ENCODE assay signal across 16 mouse cellular contexts in the genomic region with DNA sequence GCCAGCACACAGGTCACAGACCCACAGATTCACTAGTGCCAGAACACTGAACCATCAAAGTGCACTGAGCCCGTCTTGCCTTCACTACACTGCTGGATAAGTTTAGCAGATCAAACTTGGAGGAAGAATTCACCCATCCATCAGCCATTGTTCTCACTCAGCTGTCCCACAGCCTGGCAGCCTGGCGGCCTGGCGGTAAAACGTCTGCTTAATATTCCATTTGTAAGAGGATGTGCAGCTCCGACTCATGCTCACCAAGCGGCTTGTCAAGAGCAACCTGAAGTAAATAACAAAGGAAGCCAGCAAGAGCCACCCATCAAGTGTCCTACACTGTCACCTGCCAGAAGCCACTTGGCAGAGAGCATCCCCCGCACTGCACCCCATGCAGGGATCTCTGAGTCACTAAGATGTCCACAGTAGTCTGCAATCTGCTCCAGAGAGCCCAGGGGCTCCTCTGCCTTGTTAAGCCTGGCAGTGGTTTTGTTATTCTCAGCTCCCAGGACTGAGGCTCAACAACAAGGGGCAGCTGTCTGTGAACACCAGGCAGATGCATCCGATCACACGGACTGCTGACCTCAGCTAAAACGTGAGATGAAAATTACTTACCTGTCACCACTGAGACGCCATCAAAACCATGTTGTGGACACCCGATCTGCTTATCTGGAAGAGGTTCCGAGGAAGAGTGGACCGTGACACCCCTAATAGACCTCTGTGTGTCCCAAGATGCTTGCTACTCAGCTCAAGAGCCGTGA.
DNase-seq lines count a peak whose midpoint lies in the region; ATAC-seq and TF ChIP-seq lines count a peak whose summit lies in the region.
"Had no signal": no experiment of that assay in that cellular context is flagged by ENCODE, and none has a peak within 500 bp of the region (broad histone marks: within the 10 kb centered on the region; RNA-seq: fewer than 3 reads in every experiment).

No protein-coding gene starts in this region.

- no peaks in the 10 kb centered on the region for H3K4me1 ChIP-seq in forebrain, embryonic 11.5 days (replicated peaks; ENCODE audit: control insufficient read depth, insufficient read depth, low read length)
- peaks cover 5% of the 10 kb centered on the region; the same call in 1 of the 2 replicates for H3K4me1 ChIP-seq in forebrain, embryonic 13.5 days
- peaks cover 40% of the 10 kb centered on the region for H3K4me1 ChIP-seq in thymus, adult 2 months (replicated peaks; ENCODE audit: control insufficient read depth, insufficient read depth, low read length)
- H3K4me1 ChIP-seq: heart, embryonic 12.5 days; liver, embryonic 15.5 days had no signal

- H3K9ac ChIP-seq in forebrain, embryonic 11.5 days (ENCODE audit: low read length), result no peak overlapping the region
- H3K9ac ChIP-seq in forebrain, embryonic 13.5 days, result no peak overlapping the region
- H3K9ac ChIP-seq: embryonic facial prominence, embryonic 12.5 days; forebrain, embryonic 12.5 days; heart, embryonic 12.5 days; liver, embryonic 15.5 days had no signal

- WGBS in forebrain, embryonic 11.5 days, result 77% methylated on average over 15 of the region's 15 CpGs
- WGBS in forebrain, embryonic 13.5 days, result 65% methylated on average over 15 of the region's 15 CpGs
- WGBS in thymus, adult 2 months, result 89% methylated on average over 15 of the region's 15 CpGs

- H3K27ac ChIP-seq in forebrain, embryonic 11.5 days (ENCODE audit: low read depth, low read length), result peak overlapping the region; percentile 10; the same call in 1 of the 2 replicates
- H3K27ac ChIP-seq in forebrain, embryonic 13.5 days, result no peak overlapping the region
- peak overlapping the region; percentile 87 for H3K27ac ChIP-seq in thymus, adult 2 months (ENCODE audit: control insufficient read depth, insufficient read depth, low read length)
- H3K27ac ChIP-seq: embryonic facial prominence, embryonic 12.5 days; forebrain, embryonic 12.5 days; liver, embryonic 15.5 days had no signal

- H3K4me2 ChIP-seq in forebrain, embryonic 11.5 days (ENCODE audit: low read depth, low read length, severe bottlenecking), result no peak overlapping the region
- no peak overlapping the region for H3K4me2 ChIP-seq in forebrain, embryonic 13.5 days
- H3K4me2 ChIP-seq: embryonic facial prominence, embryonic 12.5 days; forebrain, embryonic 12.5 days; heart, embryonic 12.5 days; liver, embryonic 15.5 days had no signal

- TF ChIP-seq CTCF in thymus, adult 2 months (IDR thresholded peaks at IDR 0.05; ENCODE audit: borderline replicate concordance, control insufficient read depth, extremely low read depth, insufficient read depth, low read length, poor library complexity), result no peak

- no peak for ATAC-seq in forebrain, embryonic 11.5 days (replicated peaks; ENCODE audit: low FRiP score)
- ATAC-seq in forebrain, embryonic 13.5 days, result no peak

- no peak for TF ChIP-seq POLR2A in thymus, adult 2 months (IDR thresholded peaks at IDR 0.05; ENCODE audit: control insufficient read depth, extremely low read depth, insufficient read depth, low read length, poor library complexity)

- no peak for DNase-seq in forebrain, embryonic 11.5 days (ENCODE audit: low spot score)
- no peak for DNase-seq in thymus, adult 2 months
- no peak for DNase-seq in thymus, postnatal 14 days
- DNase-seq in cerebellum, postnatal 14 days, result peak; percentile 33 to 54
- peak; percentile 50 for DNase-seq in splenic B cell, adult 2 months (ENCODE audit: low read depth, low spot score)
- no peak for DNase-seq in urinary bladder, postnatal 36 days (ENCODE audit: low spot score in 2 of 2)
- no peak for DNase-seq in gastrocnemius, postnatal 25 days
- DNase-seq: gastrocnemius, postnatal 14 days; layer of hippocampus, adult 9-11 months; lung, postnatal 36 days; thymus, adult 18-20 months had no signal

- H3K9me3 ChIP-seq in forebrain, embryonic 11.5 days (ENCODE audit: control insufficient read depth, low read length), result no peaks in the 10 kb centered on the region
- H3K9me3 ChIP-seq in forebrain, embryonic 13.5 days (replicated peaks), result no peaks in the 10 kb centered on the region
- H3K9me3 ChIP-seq: embryonic facial prominence, embryonic 12.5 days; forebrain, embryonic 12.5 days; heart, embryonic 12.5 days; liver, embryonic 15.5 days had no signal

- H3K36me3 ChIP-seq in forebrain, embryonic 11.5 days (ENCODE audit: control insufficient read depth, insufficient read depth, low read length), result no peaks in the 10 kb centered on the region
- H3K36me3 ChIP-seq in forebrain, embryonic 13.5 days (ENCODE audit: poor library complexity, severe bottlenecking), result no peaks in the 10 kb centered on the region
- no peaks in the 10 kb centered on the region for H3K36me3 ChIP-seq in thymus, adult 2 months (ENCODE audit: control insufficient read depth, insufficient read depth, low read length)
- H3K36me3 ChIP-seq in splenic B cell, adult 2 months (ENCODE audit: control insufficient read depth, insufficient read depth, low read length, poor library complexity, severe bottlenecking), result no peaks in the 10 kb centered on the region
- H3K36me3 ChIP-seq: embryonic facial prominence, embryonic 12.5 days; forebrain, embryonic 12.5 days; heart, embryonic 12.5 days; liver, embryonic 15.5 days had no signal

- H3K27me3 ChIP-seq in forebrain, embryonic 11.5 days (ENCODE audit: control insufficient read depth, insufficient read depth, low read length), result no peaks in the 10 kb centered on the region
- H3K27me3 ChIP-seq in forebrain, embryonic 13.5 days, result no peaks in the 10 kb centered on the region
- H3K27me3 ChIP-seq in thymus, adult 2 months (ENCODE audit: control insufficient read depth, insufficient read depth, low read length), result no peaks in the 10 kb centered on the region
- H3K27me3 ChIP-seq in splenic B cell, adult 2 months (ENCODE audit: control insufficient read depth, insufficient read depth, low read length, poor library complexity, severe bottlenecking), result no peaks in the 10 kb centered on the region
- H3K27me3 ChIP-seq: embryonic facial prominence, embryonic 12.5 days; forebrain, embryonic 12.5 days; heart, embryonic 12.5 days; liver, embryonic 15.5 days had no signal

- no peak overlapping the region for H3K4me3 ChIP-seq in forebrain, embryonic 11.5 days (ENCODE audit: low read depth, low read length)
- no peak overlapping the region for H3K4me3 ChIP-seq in forebrain, embryonic 13.5 days
- no peak overlapping the region for H3K4me3 ChIP-seq in thymus, adult 2 months (ENCODE audit: control insufficient read depth, insufficient read depth, low read length)
- H3K4me3 ChIP-seq: embryonic facial prominence, embryonic 12.5 days; forebrain, embryonic 12.5 days; heart, embryonic 12.5 days; liver, embryonic 15.5 days had no signal

Comparison
In these comparisons a context has a peak if more than half of its experiments do, and no peak if none do; other contexts are left out.
1. DNase-seq: peak in cerebellum, postnatal 14 days (2 of 2) and splenic B cell, adult 2 months (single experiment); none in forebrain, embryonic 11.5 days (single experiment), thymus, adult 2 months (single experiment), thymus, postnatal 14 days (single experiment), urinary bladder, postnatal 36 days (0 of 2) and gastrocnemius, postnatal 25 days (single experiment).